Mouse (Mus musculus): ENCODE measurements around the gene Tnnc1.

GRCm38 (mm10) chr14:31165458-31165857 lies 42.7 kb upstream of the Tnnc1 start:
- TF ChIP-seq GATA1 (IDR thresholded peaks at IDR 0.05; ENCODE audit: borderline replicate concordance, low read length) (no peak), FLI1 (IDR thresholded peaks at IDR 0.05; ENCODE audit: low read length) (no peak)
